Mouse (Mus musculus): ENCODE measurements at regions not wholly inside any gene's neighbourhood (a gene's known extent, or its start where the extent isn't known, plus 50 kb on each side); places are given as distances from the start of the nearest gene placed in this dataset.

DNA sequence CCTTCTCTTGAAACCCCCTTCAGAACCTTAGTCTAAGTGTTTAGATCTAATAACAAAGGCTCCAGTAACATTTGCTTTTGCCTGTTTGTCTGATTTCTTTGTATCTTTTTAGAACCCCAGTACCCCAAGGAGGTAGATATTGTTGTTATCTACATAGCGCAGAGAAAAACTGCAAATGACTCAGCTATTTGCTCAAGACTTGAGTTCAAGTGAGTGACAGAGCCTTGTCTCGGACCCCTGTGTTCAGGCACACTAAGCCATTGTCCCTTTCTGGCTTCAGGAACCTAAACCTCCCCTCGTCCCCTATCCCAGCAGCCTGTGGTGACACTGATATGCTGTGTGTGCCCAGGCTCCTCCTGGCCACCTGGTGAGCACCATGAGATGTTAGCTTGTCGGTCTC is 421.5 kb downstream of the Cd83 start:
- Histone ChIP-seq H3K27me3 (ENCODE audit: control insufficient read depth, insufficient read depth, low read length) (no peaks in the 10 kb centered on the region), H3K36me3 (ENCODE audit: control insufficient read depth, insufficient read depth, low read length) (no peaks in the 10 kb centered on the region), H3K4me2 (replicated peaks; ENCODE audit: low read depth, low read length) (no peak overlapping the region), H3K4me3 (ENCODE audit: low read depth, low read length) (no peak overlapping the region), H3K9ac (replicated peaks; ENCODE audit: low read depth, low read length) (no peak overlapping the region), H3K9me3 (ENCODE audit: control insufficient read depth, low read depth, low read length) (no peaks in the 10 kb centered on the region), H3K4me1 (ENCODE audit: control insufficient read depth, insufficient read depth, low read length) (peaks cover 14% of the 10 kb centered on the region), H3K27ac (ENCODE audit: low read length) (no peak overlapping the region)
- ATAC-seq (ENCODE audit: insufficient number of reproducible peaks, insufficient read depth, low FRiP score, low read depth) = no peak
- 75% methylated on average over 4 of the region's 4 CpGs for WGBS

DNA sequence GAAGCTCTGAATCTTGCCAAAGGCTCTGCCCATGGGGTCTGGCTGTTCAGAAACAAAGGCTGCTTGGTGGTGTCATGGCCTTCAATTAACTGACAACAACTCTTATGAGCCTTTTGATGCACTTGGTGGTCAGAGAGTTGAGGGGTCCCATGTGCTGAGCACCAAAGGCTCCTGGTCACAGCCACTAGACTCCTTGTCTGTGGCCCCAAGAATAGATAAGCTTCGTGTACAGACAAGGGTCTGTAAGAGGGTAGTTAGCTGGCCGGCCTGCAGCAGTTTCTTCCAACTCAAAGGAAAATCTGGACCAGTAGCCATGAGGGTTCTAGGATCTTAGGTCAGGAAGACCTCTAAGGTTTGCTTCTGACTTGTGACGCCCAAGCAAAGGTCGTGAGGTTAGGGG is 421.9 kb downstream of the Cd83 start:
- Histone ChIP-seq H3K9me3 (ENCODE audit: control insufficient read depth, low read depth, low read length) (no peaks in the 10 kb centered on the region), H3K27me3 (ENCODE audit: control insufficient read depth, insufficient read depth, low read length) (no peaks in the 10 kb centered on the region), H3K9ac (replicated peaks; ENCODE audit: low read depth, low read length) (no peak overlapping the region), H3K36me3 (ENCODE audit: control insufficient read depth, insufficient read depth, low read length) (no peaks in the 10 kb centered on the region), H3K27ac (ENCODE audit: low read length) (no peak overlapping the region), H3K4me2 (replicated peaks; ENCODE audit: low read depth, low read length) (no peak overlapping the region), H3K4me3 (ENCODE audit: low read depth, low read length) (no peak overlapping the region), H3K4me1 (ENCODE audit: control insufficient read depth, insufficient read depth, low read length) (peaks cover 14% of the 10 kb centered on the region)
- no peak for ATAC-seq (ENCODE audit: insufficient number of reproducible peaks, insufficient read depth, low FRiP score, low read depth)
- WGBS = 81% methylated on average over 4 of the region's 4 CpGs

DNA sequence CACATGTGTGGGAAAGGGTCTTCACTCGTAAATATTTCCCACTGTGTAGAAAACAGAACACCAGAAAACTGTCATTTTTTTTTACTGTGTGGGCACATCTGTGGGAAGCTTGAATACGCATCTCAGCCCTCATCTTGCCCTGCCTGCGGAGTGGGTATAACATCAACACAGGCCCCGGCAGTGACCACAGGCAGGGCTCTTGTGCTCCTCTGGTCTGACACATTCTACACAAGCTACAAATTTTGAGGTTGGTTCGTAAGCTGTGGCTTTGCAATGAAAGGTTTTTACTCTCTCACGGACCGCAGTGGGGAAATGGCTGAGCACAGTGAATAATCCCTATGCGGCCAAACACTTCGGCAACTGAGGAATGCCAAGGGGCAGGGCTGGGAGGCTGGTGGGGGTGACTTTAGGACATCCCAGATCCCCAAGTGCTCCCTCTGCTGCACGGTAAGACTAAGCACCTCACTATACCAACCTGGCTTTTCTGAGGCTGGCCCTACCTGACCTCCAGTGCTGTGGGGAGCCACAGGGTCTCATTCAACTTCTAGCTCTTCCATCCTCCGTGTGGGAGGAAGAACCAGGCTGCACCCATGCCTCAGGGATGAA is 422.9 kb downstream of the Cd83 start:
- H3K4me2 ChIP-seq (replicated peaks; ENCODE audit: low read depth, low read length) = no peak overlapping the region
- no peak overlapping the region for H3K4me3 ChIP-seq (ENCODE audit: low read depth, low read length)
- no peak overlapping the region for H3K9ac ChIP-seq (replicated peaks; ENCODE audit: low read depth, low read length)
- 65% methylated on average over 11 of the region's 11 CpGs for WGBS
- no peaks in the 10 kb centered on the region for H3K9me3 ChIP-seq (ENCODE audit: control insufficient read depth, low read depth, low read length)
- H3K27me3 ChIP-seq (ENCODE audit: control insufficient read depth, insufficient read depth, low read length) = no peaks in the 10 kb centered on the region
- peaks cover 14% of the 10 kb centered on the region for H3K4me1 ChIP-seq (ENCODE audit: control insufficient read depth, insufficient read depth, low read length)
- H3K27ac ChIP-seq (ENCODE audit: low read length) = no peak overlapping the region
- H3K36me3 ChIP-seq (ENCODE audit: control insufficient read depth, insufficient read depth, low read length) = no peaks in the 10 kb centered on the region
- no peak for ATAC-seq (ENCODE audit: insufficient number of reproducible peaks, insufficient read depth, low FRiP score, low read depth)

DNA sequence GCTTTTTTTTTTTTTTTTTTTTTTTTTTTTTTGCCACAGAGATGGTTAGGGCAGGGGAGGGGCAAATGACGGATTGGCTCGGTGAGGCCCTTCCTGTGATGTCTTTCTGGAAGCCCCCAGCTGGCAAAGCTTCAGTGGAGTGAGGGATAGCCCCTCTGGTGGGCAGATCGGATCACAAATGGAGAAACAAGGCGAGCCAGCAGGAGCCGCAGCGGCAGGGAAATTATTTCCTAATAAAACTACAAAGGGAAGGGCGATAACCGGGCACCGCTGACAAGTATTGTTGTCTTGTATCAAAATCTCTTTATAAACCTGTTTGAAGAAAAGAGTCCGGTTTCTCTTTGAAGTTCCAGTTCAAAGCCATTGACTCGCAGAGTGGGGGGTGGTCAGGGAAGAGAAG is 424.5 kb downstream of the Cd83 start:
- peak overlapping the region; percentile 10; the same call in 1 of the 2 replicates for H3K4me2 ChIP-seq (replicated peaks; ENCODE audit: low read depth, low read length)

DNA sequence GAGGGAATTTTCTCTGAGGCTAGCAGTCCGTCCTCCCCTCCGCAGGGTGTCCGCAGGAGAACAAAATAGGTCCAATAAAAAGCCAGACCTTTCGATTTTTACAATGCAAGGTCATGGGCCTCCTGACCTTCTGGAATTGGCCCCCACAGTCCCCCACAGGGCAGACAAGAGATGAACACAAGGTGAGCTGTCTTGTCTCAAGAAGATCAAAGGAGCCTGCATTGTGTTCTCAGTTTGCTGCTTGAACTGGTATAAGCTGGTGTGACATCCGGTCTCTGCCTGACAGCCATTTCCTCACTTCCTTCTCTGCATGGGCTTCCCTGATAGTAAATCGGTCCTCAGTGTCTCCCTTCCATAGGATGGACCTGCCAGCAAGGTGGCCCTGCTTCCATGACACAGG is 425.5 kb downstream of the Cd83 start:
- Histone ChIP-seq H3K27ac (ENCODE audit: low read length) (no peak overlapping the region), H3K4me3 (ENCODE audit: low read depth, low read length) (no peak overlapping the region), H3K27me3 (ENCODE audit: control insufficient read depth, insufficient read depth, low read length) (no peaks in the 10 kb centered on the region), H3K9ac (replicated peaks; ENCODE audit: low read depth, low read length) (no peak overlapping the region), H3K4me2 (replicated peaks; ENCODE audit: low read depth, low read length) (no peak overlapping the region), H3K4me1 (ENCODE audit: control insufficient read depth, insufficient read depth, low read length) (peaks cover 14% of the 10 kb centered on the region), H3K36me3 (ENCODE audit: control insufficient read depth, insufficient read depth, low read length) (no peaks in the 10 kb centered on the region), H3K9me3 (ENCODE audit: control insufficient read depth, low read depth, low read length) (no peaks in the 10 kb centered on the region)
- 72% methylated on average over 6 of the region's 6 CpGs for WGBS
- ATAC-seq (ENCODE audit: insufficient number of reproducible peaks, insufficient read depth, low FRiP score, low read depth) = no peak

More for the DNA sequence above, 424.5 kb downstream of the Cd83 start:
- Histone ChIP-seq H3K9ac (replicated peaks; ENCODE audit: low read depth, low read length) (no peak overlapping the region), H3K4me3 (ENCODE audit: low read depth, low read length) (no peak overlapping the region), H3K36me3 (ENCODE audit: control insufficient read depth, insufficient read depth, low read length) (no peaks in the 10 kb centered on the region), H3K9me3 (ENCODE audit: control insufficient read depth, low read depth, low read length) (no peaks in the 10 kb centered on the region), H3K27me3 (ENCODE audit: control insufficient read depth, insufficient read depth, low read length) (no peaks in the 10 kb centered on the region), H3K4me1 (ENCODE audit: control insufficient read depth, insufficient read depth, low read length) (peaks cover 14% of the 10 kb centered on the region), H3K27ac (ENCODE audit: low read length) (no peak overlapping the region)
- 19% methylated on average over 11 of the region's 11 CpGs for WGBS
- no peak for ATAC-seq (ENCODE audit: insufficient number of reproducible peaks, insufficient read depth, low FRiP score, low read depth)

DNA sequence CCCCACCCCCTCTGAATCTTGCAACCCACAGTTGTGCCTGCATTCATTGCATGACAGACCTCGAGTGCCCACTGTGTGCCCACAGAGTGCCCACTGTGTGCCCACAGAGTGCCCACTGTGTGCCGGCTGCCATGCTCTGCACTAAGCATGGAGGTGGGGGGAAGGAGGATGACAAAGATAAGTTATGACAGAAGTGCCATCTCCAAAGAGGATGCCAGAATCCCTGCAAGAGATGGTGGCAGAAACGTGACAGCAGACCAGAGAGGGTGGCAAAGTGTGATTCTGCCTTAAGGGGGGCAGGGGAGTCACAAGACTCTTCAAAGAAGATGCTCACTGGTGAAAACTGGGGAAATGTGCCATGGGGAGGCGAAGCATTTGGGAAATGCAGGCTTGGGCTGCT is 427.8 kb downstream of the Cd83 start:
- WGBS = 80% methylated on average over 4 of the region's 4 CpGs

DNA sequence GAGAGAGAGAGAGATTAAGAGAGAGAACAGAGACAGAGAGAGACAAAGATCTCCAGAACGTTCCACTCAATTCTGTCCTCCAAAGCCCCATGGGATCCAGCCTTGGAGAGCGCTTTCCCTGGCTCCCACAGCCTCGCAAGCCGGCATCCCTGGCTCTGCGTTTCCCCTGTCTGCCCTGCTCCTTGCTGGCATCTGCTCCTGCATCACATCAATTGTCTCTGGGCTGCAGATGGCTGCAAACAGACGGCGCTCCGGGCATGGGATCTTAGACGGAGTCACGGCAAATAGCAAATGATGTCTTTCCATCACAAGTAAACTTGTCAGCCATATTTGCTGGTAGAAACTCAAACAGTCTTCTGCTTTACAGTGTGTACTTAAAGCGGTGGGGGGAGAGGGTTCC is 428.4 kb downstream of the Cd83 start:
- H3K9ac ChIP-seq (replicated peaks; ENCODE audit: low read depth, low read length) = no peak overlapping the region
- no peak overlapping the region for H3K4me3 ChIP-seq (ENCODE audit: low read depth, low read length)
- no peak overlapping the region for H3K4me2 ChIP-seq (replicated peaks; ENCODE audit: low read depth, low read length)
- no peaks in the 10 kb centered on the region for H3K36me3 ChIP-seq (ENCODE audit: control insufficient read depth, insufficient read depth, low read length)
- H3K27ac ChIP-seq (ENCODE audit: low read length) = no peak overlapping the region
- no peaks in the 10 kb centered on the region for H3K9me3 ChIP-seq (ENCODE audit: control insufficient read depth, low read depth, low read length)
- 37% methylated on average over 11 of the region's 11 CpGs for WGBS
- peaks cover 14% of the 10 kb centered on the region for H3K4me1 ChIP-seq (ENCODE audit: control insufficient read depth, insufficient read depth, low read length)
- no peak for ATAC-seq (ENCODE audit: insufficient number of reproducible peaks, insufficient read depth, low FRiP score, low read depth)
- no peaks in the 10 kb centered on the region for H3K27me3 ChIP-seq (ENCODE audit: control insufficient read depth, insufficient read depth, low read length)

More for the DNA sequence above, 427.8 kb downstream of the Cd83 start:
- no peak for ATAC-seq (ENCODE audit: insufficient number of reproducible peaks, insufficient read depth, low FRiP score, low read depth)
- Histone ChIP-seq H3K27me3 (ENCODE audit: control insufficient read depth, insufficient read depth, low read length) (no peaks in the 10 kb centered on the region), H3K27ac (ENCODE audit: low read length) (no peak overlapping the region), H3K9ac (replicated peaks; ENCODE audit: low read depth, low read length) (no peak overlapping the region), H3K4me3 (ENCODE audit: low read depth, low read length) (no peak overlapping the region), H3K4me2 (replicated peaks; ENCODE audit: low read depth, low read length) (no peak overlapping the region), H3K4me1 (ENCODE audit: control insufficient read depth, insufficient read depth, low read length) (peaks cover 14% of the 10 kb centered on the region), H3K36me3 (ENCODE audit: control insufficient read depth, insufficient read depth, low read length) (no peaks in the 10 kb centered on the region), H3K9me3 (ENCODE audit: control insufficient read depth, low read depth, low read length) (no peaks in the 10 kb centered on the region)

DNA sequence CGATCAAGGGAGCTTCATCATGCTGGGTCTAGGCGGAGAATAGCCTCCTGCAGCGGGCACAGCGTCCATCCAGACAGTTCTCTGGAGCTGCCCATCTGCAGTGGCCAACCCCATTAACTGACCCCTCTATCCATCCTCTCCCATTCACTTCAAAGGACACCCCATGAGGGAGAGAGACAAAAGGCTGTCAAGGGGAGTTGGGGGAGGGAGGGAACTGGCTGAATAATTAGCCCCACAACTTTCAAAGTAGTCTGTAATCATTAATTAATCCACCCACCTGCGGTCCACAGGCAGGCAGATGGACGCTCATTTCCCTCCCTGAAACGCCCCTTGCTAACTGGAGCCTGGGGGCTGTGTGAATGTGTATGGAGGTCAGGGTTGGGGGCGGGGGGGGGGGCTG is 433.7 kb downstream of the Cd83 start:
- H3K27me3 ChIP-seq (ENCODE audit: control insufficient read depth, insufficient read depth, low read length) = no peaks in the 10 kb centered on the region
- no peaks in the 10 kb centered on the region for H3K9me3 ChIP-seq (ENCODE audit: control insufficient read depth, low read depth, low read length)
- no peak overlapping the region for H3K4me2 ChIP-seq (replicated peaks; ENCODE audit: low read depth, low read length)
- ATAC-seq (ENCODE audit: insufficient number of reproducible peaks, insufficient read depth, low FRiP score, low read depth) = no peak
- 53% methylated on average over 8 of the region's 8 CpGs for WGBS
- 0 out of 2 replicates have a peak, but pooled peaks cover 9% of the 10 kb centered on the region for H3K4me1 ChIP-seq (ENCODE audit: control insufficient read depth, insufficient read depth, low read length)
- no peaks in the 10 kb centered on the region for H3K36me3 ChIP-seq (ENCODE audit: control insufficient read depth, insufficient read depth, low read length)
- H3K27ac ChIP-seq (ENCODE audit: low read length) = no peak overlapping the region
- no peak overlapping the region for H3K9ac ChIP-seq (replicated peaks; ENCODE audit: low read depth, low read length)
- H3K4me3 ChIP-seq (ENCODE audit: low read depth, low read length) = no peak overlapping the region

DNA sequence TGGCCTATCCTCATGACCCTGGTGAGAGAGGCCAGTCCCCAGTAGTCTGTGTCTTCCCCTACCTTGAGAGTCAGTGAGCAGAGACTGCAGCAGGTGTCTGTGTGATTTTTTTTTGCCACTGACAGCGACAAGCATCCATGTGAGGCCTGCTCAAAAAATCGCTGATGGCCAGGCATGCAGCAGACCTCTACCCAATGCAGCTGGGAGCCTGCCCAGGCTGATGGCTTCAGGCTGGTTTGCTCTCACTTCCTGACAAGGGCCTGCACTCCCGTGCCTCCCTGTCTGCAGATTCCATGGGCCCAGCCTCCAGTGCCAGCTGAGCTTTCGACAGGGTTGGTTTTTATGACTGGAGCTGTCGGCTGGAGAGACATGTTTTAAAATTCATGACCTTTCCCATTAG is 437.1 kb downstream of the Cd83 start:
- peaks cover 8% of the 10 kb centered on the region; the same call in 1 of the 2 replicates for H3K9me3 ChIP-seq (ENCODE audit: control insufficient read depth, low read depth, low read length)
- H3K36me3 ChIP-seq (ENCODE audit: control insufficient read depth, insufficient read depth, low read length) = no peaks in the 10 kb centered on the region
- WGBS = 40% methylated on average over 5 of the region's 5 CpGs
- H3K4me1 ChIP-seq (ENCODE audit: control insufficient read depth, insufficient read depth, low read length) = 0 out of 2 replicates have a peak, but pooled peaks cover 9% of the 10 kb centered on the region
- H3K4me3 ChIP-seq (ENCODE audit: low read depth, low read length) = no peak overlapping the region
- no peak for ATAC-seq (ENCODE audit: insufficient number of reproducible peaks, insufficient read depth, low FRiP score, low read depth)
- no peaks in the 10 kb centered on the region for H3K27me3 ChIP-seq (ENCODE audit: control insufficient read depth, insufficient read depth, low read length)
- no peak overlapping the region for H3K4me2 ChIP-seq (replicated peaks; ENCODE audit: low read depth, low read length)
- H3K27ac ChIP-seq (ENCODE audit: low read length) = no peak overlapping the region
- no peak overlapping the region for H3K9ac ChIP-seq (replicated peaks; ENCODE audit: low read depth, low read length)

All from stomach, embryonic 14.5 days (tissue).